Mouse (Mus musculus) thymus, adult 2 months (tissue): ENCODE data around the gene Clpsl2.

Experiments
- CTCF ChIP-seq: fragments of 200-500 bp; IDR thresholded peaks from 2 replicates; pipeline ENCODE4 v1.5.1; 2012; ENCODE audit warnings: mild to moderate bottlenecking, control low read depth, low read length, moderate library complexity, borderline replicate concordance; ENCODE audit not compliant: control insufficient read depth, poor library complexity, insufficient read depth; ENCODE audit errors: extremely low read depth
- POLR2A ChIP-seq: fragments of 200-500 bp; IDR thresholded peaks from 2 replicates; pipeline ENCODE4 v1.6.1; 2012; ENCODE audit warnings: mild to moderate bottlenecking, low read length, control low read depth, moderate library complexity; ENCODE audit not compliant: control insufficient read depth, poor library complexity, insufficient read depth; ENCODE audit errors: extremely low read depth

GRCm38 (mm10) chr17:28518615-28519071 lies 30.6 kb upstream of the Clpsl2 start:
- TF ChIP-seq POLR2A: no peak
- TF ChIP-seq CTCF: no peak
